Mouse (Mus musculus) lung, embryonic 14.5 days (tissue): ENCODE results near the gene Ankrd11. TPM values are rescaled to one million over a fixed set of nuclear protein-coding genes. Genes with fewer than 3 reads are reported as not detected.

Source experiments
- ATAC-seq: fragments of 200-750 bp; cut with Nextera tagmentation; 2 replicates; pipeline ENCODE4 v1.8.0; 2017; ENCODE audit warnings: mild to moderate bottlenecking, moderate TSS enrichment, moderate library complexity; ENCODE audit not compliant: insufficient read depth
- DNase-seq: peaks from one replicate; pipeline ENCODE4 v3.0.0-alpha.2; 2015
- H3K27ac ChIP-seq: fragments of 300-500 bp; sonication (generic); 2 replicates; pipeline ENCODE4 v1.5.1; 2014; ENCODE audit warnings: low read depth, mild to moderate bottlenecking, moderate library complexity
- H3K27me3 ChIP-seq: fragments of 300-500 bp; sonication (generic); 2 replicates; pipeline ENCODE4 v1.6.1; 2014; ENCODE audit warnings: low read length, control low read depth; ENCODE audit not compliant: insufficient read depth
- H3K36me3 ChIP-seq: fragments of 300-500 bp; sonication (generic); 2 replicates; pipeline ENCODE4 v1.6.1; 2014; ENCODE audit warnings: control low read depth; ENCODE audit not compliant: insufficient read depth
- H3K4me1 ChIP-seq: fragments of 300-500 bp; sonication (generic); 2 replicates; pipeline ENCODE4 v1.6.1; 2014; ENCODE audit warnings: antibody characterized with exemption, control low read depth; ENCODE audit not compliant: insufficient read depth
- H3K4me2 ChIP-seq: fragments of 300-500 bp; sonication (generic); 2 replicates; pipeline ENCODE4 v1.6.1; 2014; ENCODE audit warnings: mild to moderate bottlenecking
- H3K4me3 ChIP-seq: fragments of 300-500 bp; sonication (generic); 2 replicates; pipeline ENCODE4 v1.5.1; 2014; ENCODE audit warnings: low read depth, low read length
- H3K9ac ChIP-seq: fragments of 300-500 bp; sonication (generic); 2 replicates; pipeline ENCODE4 v1.6.1; 2014
- H3K9me3 ChIP-seq: fragments of 300-500 bp; sonication (generic); 2 replicates; pipeline ENCODE4 v1.6.1; 2016; ENCODE audit warnings: low read depth, low read length, control low read depth
- CTCF ChIP-seq: IDR thresholded peaks from 2 replicates; pipeline ENCODE4 v1.5.1; 2016; ENCODE audit warnings: antibody characterized with exemption, low read depth
- WGBS: fragments of 180-500 bp; shearing (Covaris S2); extraction: QIAGEN DNeasy Blood & Tissue Kit; methylation state at CpG from one replicate; pipeline ENCODE4 v1.1.7; 2014; 5-methylcytosine and 5-hydroxymethylcytosine counted together
- polyA plus RNA-seq: library from polyadenylated mRNA; unstranded; fragments of >200 nt; fragmentation: Nextera tagmentation; extraction: Ambion mirVana; gene quantifications from 2 replicates; pipeline ENCODE4 v1.2.1, GENCODE M21; 2014

Ankrd11 gene
- polyA plus RNA-seq, 1 experiment from 2014 or later = 94.6 TPM

GRCm38 (mm10) chr8:122836696-122837095 lies 205.4 kb downstream of the Ankrd11 start:
- ATAC-seq = no peak
- no peak overlapping the region for H3K27ac ChIP-seq
- no peak for TF ChIP-seq CTCF

GRCm38 (mm10) chr8:122836199-122836598 lies 205.9 kb downstream of the Ankrd11 start:
- H3K27me3 ChIP-seq = no peaks in the 10 kb centered on the region
- H3K9me3 ChIP-seq = no peaks in the 10 kb centered on the region
- DNase-seq (no peak), ATAC-seq (no peak)
- no peak overlapping the region for H3K27ac ChIP-seq
- no peak for TF ChIP-seq CTCF
- H3K36me3 ChIP-seq = no peaks in the 10 kb centered on the region
- no peak overlapping the region for H3K9ac ChIP-seq
- H3K4me3 ChIP-seq = no peak overlapping the region
- 74% methylated on average over 12 of the region's 12 CpGs for WGBS
- H3K4me1 ChIP-seq = no peaks in the 10 kb centered on the region
- no peak overlapping the region for H3K4me2 ChIP-seq

More at GRCm38 (mm10) chr8:122836696-122837095, 205.4 kb downstream of the Ankrd11 start:
- H3K9me3 ChIP-seq = no peaks in the 10 kb centered on the region
- no peaks in the 10 kb centered on the region for H3K4me1 ChIP-seq
- H3K36me3 ChIP-seq = no peaks in the 10 kb centered on the region
- H3K27me3 ChIP-seq = no peaks in the 10 kb centered on the region
- H3K9ac ChIP-seq = no peak overlapping the region
- no peak for DNase-seq
- 67% methylated on average over 13 of the region's 13 CpGs for WGBS
- H3K4me3 ChIP-seq = no peak overlapping the region
- no peak overlapping the region for H3K4me2 ChIP-seq

DNA sequence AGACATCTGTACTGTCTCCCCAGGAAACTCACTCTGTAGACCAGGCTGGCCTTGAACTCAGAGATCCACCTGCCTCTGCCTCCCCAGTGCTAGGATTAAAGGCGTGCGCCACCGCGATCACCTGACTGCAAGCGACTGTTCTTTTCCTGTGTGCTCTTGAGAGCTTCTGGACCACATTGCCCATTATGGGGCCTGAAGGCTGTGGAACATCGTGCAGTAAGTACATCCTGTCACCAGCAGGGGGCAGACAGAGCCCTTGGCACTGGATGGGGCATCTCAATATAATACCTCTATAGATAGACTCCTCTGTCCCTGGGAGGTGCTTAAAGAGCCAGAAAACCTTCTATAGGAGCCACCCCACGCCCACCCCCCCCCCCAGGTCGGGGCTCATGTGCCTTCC lies 207.1 kb downstream of the Ankrd11 start:
- H3K27ac ChIP-seq = no peak overlapping the region
- no peaks in the 10 kb centered on the region for H3K27me3 ChIP-seq
- no peaks in the 10 kb centered on the region for H3K36me3 ChIP-seq
- no peak overlapping the region for H3K9ac ChIP-seq
- no peak overlapping the region for H3K4me3 ChIP-seq
- ATAC-seq (peak; percentile 57; the same call in 1 of the 2 replicates), DNase-seq (peak; percentile 90)
- TF ChIP-seq CTCF = peak; percentile 85
- no peaks in the 10 kb centered on the region for H3K4me1 ChIP-seq
- H3K9me3 ChIP-seq = no peaks in the 10 kb centered on the region
- 31% methylated on average over 8 of the region's 8 CpGs for WGBS
- H3K4me2 ChIP-seq = no peak overlapping the region

DNA sequence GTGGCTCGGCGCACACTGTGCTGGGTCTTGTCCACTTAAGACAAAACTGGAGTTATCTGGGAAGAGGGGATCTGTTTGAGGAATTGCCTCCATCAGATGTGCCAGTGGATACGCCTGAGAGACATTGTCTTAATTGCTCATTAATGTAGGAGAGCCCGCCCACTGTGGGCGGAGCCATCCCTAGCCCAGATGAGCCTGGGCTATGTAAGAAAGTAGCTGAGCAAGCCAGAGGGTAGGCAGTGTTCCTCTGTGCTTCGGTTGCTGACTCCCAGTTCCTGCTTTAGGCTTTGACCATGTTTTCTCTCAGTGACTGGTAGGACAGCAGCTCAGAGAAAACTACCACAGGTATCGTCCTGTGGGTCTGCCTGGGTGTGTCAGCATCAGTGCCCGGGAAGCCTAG lies 207.7 kb downstream of the Ankrd11 start:
- Histone ChIP-seq H3K4me1 (no peaks in the 10 kb centered on the region), H3K27ac (no peak overlapping the region), H3K36me3 (no peaks in the 10 kb centered on the region), H3K9me3 (no peaks in the 10 kb centered on the region), H3K9ac (no peak overlapping the region), H3K4me2 (no peak overlapping the region), H3K4me3 (no peak overlapping the region), H3K27me3 (no peaks in the 10 kb centered on the region)
- no peak for TF ChIP-seq CTCF
- no peak for DNase-seq
- ATAC-seq = no peak
- 80% methylated on average over 8 of the region's 8 CpGs for WGBS

Other genes with a start within 250 kb of the Ankrd11 start
- 0.07 TPM in 1 of 2 replicates, not detected in the other for gene Cdh15, start 194.3 kb downstream of the Ankrd11 start, polyA plus RNA-seq
- gene Spg7, start 20.7 kb upstream of the Ankrd11 start, polyA plus RNA-seq = 44.5 and 45.0 TPM in 2 replicates
- 1,722 and 1,770 TPM in 2 replicates for gene Rpl13, start 60.1 kb upstream of the Ankrd11 start, polyA plus RNA-seq
- 0.24 and 0.49 TPM in 2 replicates for gene Cpne7, start 75.1 kb upstream of the Ankrd11 start, polyA plus RNA-seq
- gene Sult5a1, start 116.0 kb upstream of the Ankrd11 start, polyA plus RNA-seq = 16.3 and 17.8 TPM in 2 replicates
- gene Dpep1, start 144.0 kb upstream of the Ankrd11 start, polyA plus RNA-seq = 1.0 and 1.1 TPM in 2 replicates
- gene Chmp1a, start 170.5 kb upstream of the Ankrd11 start, polyA plus RNA-seq = 102 and 108 TPM in 2 replicates
- gene Spata33, start 170.6 kb upstream of the Ankrd11 start, polyA plus RNA-seq = 3.1 and 4.8 TPM in 2 replicates
- gene Cdk10, start 182.6 kb upstream of the Ankrd11 start, polyA plus RNA-seq = 33.2 and 36.3 TPM in 2 replicates
- 2.3 and 4.1 TPM in 2 replicates for gene Spata2l, start 194.0 kb upstream of the Ankrd11 start, polyA plus RNA-seq
- 19.7 and 26.6 TPM in 2 replicates for gene Zfp276, start 211.9 kb upstream of the Ankrd11 start, polyA plus RNA-seq
- 25.9 and 28.1 TPM in 2 replicates for gene Vps9d1, start 212.1 kb upstream of the Ankrd11 start, polyA plus RNA-seq